Mouse (Mus musculus) intestine, embryonic 15.5 days (tissue): ENCODE measurements around the gene 6030468B19Rik. TPM values are rescaled to one million over a fixed set of nuclear protein-coding genes. Genes with fewer than 3 reads are reported as not detected.
"Not testable (repeated sequence)": the region's sequence is repeated elsewhere in the genome, so short reads cannot be mapped to it uniquely, and the experiment has no call there.

Experiments
- ATAC-seq: fragments of 200-750 bp; cut with Nextera tagmentation; 2 replicates; pipeline ENCODE4 v1.8.0; 2017; ENCODE audit warnings: moderate TSS enrichment, moderate library complexity
- H3K27ac ChIP-seq: fragments of 300-500 bp; sonication (generic); 2 replicates; pipeline ENCODE4 v1.5.1; 2015; ENCODE audit warnings: mild to moderate bottlenecking, inconsistent platforms
- H3K27me3 ChIP-seq: fragments of 300-500 bp; sonication (generic); replicated peaks from 2 replicates; pipeline ENCODE4 v1.6.1; 2015; ENCODE audit warnings: inconsistent platforms
- H3K36me3 ChIP-seq: fragments of 300-500 bp; sonication (generic); 2 replicates; pipeline ENCODE4 v1.6.1; 2015; ENCODE audit warnings: inconsistent platforms
- H3K4me1 ChIP-seq: fragments of 300-500 bp; sonication (generic); replicated peaks from 2 replicates; pipeline ENCODE4 v1.6.1; 2015; ENCODE audit warnings: inconsistent platforms
- H3K4me2 ChIP-seq: fragments of 300-500 bp; sonication (generic); replicated peaks from 2 replicates; pipeline ENCODE4 v1.6.1; 2015; ENCODE audit warnings: mild to moderate bottlenecking, inconsistent platforms
- H3K4me3 ChIP-seq: fragments of 300-500 bp; sonication (generic); replicated peaks from 2 replicates; pipeline ENCODE4 v1.5.1; 2015; ENCODE audit warnings: inconsistent platforms
- H3K9ac ChIP-seq: fragments of 300-500 bp; sonication (generic); 2 replicates; pipeline ENCODE4 v1.6.1; 2015; ENCODE audit warnings: inconsistent platforms
- H3K9me3 ChIP-seq: fragments of 300-500 bp; sonication (generic); 2 replicates; pipeline ENCODE4 v1.6.1; 2016; ENCODE audit warnings: inconsistent platforms
- WGBS: fragments of 180-500 bp; shearing (Covaris S2); methylation state at CpG from one replicate; pipeline ENCODE4 v1.1.7; 2015; 5-methylcytosine and 5-hydroxymethylcytosine counted together
- polyA plus RNA-seq: library from polyadenylated mRNA; unstranded; fragments of >200 nt; fragmentation: Nextera tagmentation; extraction: Ambion mirVana; gene quantifications from 2 replicates; pipeline ENCODE4 v1.2.1, GENCODE M21; 2015

Gene 6030468B19Rik
- polyA plus RNA-seq, 1 experiment from 2014 or later: 1.1 TPM

DNA sequence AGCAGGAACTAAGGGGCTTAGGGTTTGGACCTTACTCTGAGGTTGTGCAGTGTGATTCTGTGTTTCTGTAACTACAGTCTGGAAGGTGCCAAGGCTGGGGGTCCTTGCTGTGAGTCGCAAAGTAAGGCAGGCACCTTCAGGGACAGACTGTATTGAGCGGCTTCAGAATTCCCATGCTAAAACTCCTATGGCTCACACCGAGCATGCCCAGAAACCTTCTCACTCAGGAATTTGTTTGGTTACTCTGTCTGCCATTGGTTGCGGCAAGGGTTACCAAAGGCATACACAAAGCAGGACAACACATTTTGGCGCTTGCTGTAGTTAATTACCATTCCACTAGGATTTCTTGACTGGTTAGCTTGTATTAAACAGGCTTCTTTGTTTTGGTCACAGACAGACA is 28.7 kb downstream of the 6030468B19Rik start:
- 8% methylated on average over 5 of the region's 5 CpGs for WGBS
- Histone ChIP-seq H3K4me1 (peaks cover 67% of the 10 kb centered on the region), H3K27me3 (no peaks in the 10 kb centered on the region), H3K9me3 (no peaks in the 10 kb centered on the region), H3K9ac (peak overlapping the region; percentile 65), H3K36me3 (0 out of 2 replicates have a peak, but pooled peaks cover 8% of the 10 kb centered on the region), H3K4me2 (peak overlapping the region; percentile 79), H3K27ac (peak overlapping the region; percentile 89), H3K4me3 (peak overlapping the region; percentile 59)
- peak; percentile 6; the same call in 1 of the 2 replicates for ATAC-seq

DNA sequence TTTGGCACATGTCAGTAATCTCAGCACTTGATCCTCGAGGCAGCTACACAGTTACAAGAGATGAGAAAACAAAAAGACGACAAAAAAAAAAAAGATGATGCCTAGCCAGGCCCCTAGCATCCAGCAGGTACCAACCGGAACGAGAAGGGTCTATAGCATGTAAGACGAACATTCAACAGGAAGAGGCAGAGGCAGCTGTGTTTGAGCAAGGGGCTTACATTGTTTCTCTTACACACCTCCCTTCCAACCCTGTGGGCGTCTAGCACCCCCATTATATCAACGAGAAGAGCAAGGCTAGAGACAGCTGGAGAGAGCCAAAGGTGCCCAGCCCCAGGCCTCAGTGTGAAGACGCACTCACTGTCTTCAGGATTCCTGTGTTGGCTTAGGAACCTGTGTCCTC is 29.5 kb downstream of the 6030468B19Rik start:
- no peak for ATAC-seq
- no peaks in the 10 kb centered on the region for H3K9me3 ChIP-seq
- no peaks in the 10 kb centered on the region for H3K27me3 ChIP-seq
- H3K4me3 ChIP-seq: no peak overlapping the region
- H3K9ac ChIP-seq: peak overlapping the region; percentile 11; the same call in 1 of the 2 replicates
- H3K4me1 ChIP-seq: peaks cover 68% of the 10 kb centered on the region
- 0 out of 2 replicates have a peak, but pooled peaks cover 6% of the 10 kb centered on the region for H3K36me3 ChIP-seq
- H3K4me2 ChIP-seq: peak overlapping the region; percentile 79
- H3K27ac ChIP-seq: peak overlapping the region; percentile 94
- 47% methylated on average over 8 of the region's 8 CpGs for WGBS

DNA sequence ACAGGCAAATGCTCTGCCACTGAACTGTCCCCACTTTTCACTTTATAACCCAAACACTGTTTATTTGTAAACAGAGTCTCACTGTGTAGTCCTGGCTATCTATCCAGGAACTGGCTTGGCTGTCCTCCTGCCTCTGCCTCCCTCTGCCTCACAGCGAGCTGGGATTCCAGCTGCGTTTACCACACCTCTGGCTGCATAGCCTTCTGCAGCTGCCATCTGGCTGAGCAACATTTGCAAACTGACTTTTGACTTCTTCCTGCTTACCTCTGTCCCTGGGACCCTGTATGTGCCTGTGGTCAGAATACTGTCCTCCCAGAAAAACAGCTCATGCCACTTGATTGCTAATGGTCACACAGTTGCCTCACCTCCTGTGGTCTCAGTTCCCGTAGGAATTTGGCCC is 29.9 kb downstream of the 6030468B19Rik start:
- peak overlapping the region; percentile 11 for H3K9ac ChIP-seq
- H3K4me2 ChIP-seq: peak overlapping the region; percentile 79
- peaks cover 69% of the 10 kb centered on the region for H3K4me1 ChIP-seq
- ATAC-seq: no peak
- WGBS: 39% methylated on average over 3 of the region's 3 CpGs
- H3K27me3 ChIP-seq: no peaks in the 10 kb centered on the region
- no peak overlapping the region for H3K4me3 ChIP-seq
- H3K36me3 ChIP-seq: 0 out of 2 replicates have a peak, but pooled peaks cover 5% of the 10 kb centered on the region
- no peaks in the 10 kb centered on the region for H3K9me3 ChIP-seq
- peak overlapping the region; percentile 94 for H3K27ac ChIP-seq

DNA sequence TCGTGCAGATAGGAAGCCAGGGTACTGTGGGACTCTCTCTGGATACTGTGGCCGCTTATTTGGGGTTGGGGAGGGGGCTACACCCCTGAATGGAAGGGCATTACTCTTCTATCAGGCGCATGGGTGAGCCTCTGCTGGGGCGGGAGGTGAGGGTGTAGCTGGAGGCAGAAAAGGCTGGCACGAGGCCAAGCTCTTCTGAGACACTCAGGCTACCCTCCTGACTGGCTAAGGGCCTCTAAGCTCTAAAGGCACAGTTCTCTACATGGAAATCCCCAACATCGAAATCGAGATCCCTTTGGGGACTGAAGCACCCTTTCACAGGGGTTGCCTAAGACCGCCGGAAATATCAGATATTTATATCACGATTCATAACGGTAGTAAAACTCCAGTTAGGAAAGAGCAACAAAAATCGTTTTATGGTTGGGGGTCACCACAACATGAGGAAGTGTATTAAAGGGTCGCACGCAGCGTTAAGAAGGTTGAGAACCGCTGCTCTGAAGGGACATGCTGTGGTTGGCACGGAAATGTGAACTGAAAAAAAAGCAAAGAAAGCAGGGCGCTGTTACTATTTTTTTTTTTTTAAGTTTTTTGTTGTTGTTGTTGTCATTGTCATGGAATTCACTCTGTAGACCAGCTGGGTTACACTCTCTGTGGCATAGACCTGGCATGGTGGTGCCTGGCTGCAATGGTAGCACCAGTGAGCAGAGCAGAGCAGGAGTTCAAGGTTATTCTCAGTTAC is 30.9 kb downstream of the 6030468B19Rik start:
- H3K4me1 ChIP-seq: peaks cover 63% of the 10 kb centered on the region
- 0 out of 2 replicates have a peak, but pooled peaks cover 1% of the 10 kb centered on the region for H3K36me3 ChIP-seq
- ATAC-seq: peak; percentile 31; the same call in 1 of the 2 replicates
- WGBS: 56% methylated on average over 18 of the region's 18 CpGs
- peak overlapping the region; percentile 94 for H3K27ac ChIP-seq
- H3K9me3 ChIP-seq: no peaks in the 10 kb centered on the region
- H3K4me3 ChIP-seq: no peak overlapping the region
- no peaks in the 10 kb centered on the region for H3K27me3 ChIP-seq
- H3K9ac ChIP-seq: peak overlapping the region; percentile 11; the same call in 1 of the 2 replicates
- H3K4me2 ChIP-seq: peak overlapping the region; percentile 79

DNA sequence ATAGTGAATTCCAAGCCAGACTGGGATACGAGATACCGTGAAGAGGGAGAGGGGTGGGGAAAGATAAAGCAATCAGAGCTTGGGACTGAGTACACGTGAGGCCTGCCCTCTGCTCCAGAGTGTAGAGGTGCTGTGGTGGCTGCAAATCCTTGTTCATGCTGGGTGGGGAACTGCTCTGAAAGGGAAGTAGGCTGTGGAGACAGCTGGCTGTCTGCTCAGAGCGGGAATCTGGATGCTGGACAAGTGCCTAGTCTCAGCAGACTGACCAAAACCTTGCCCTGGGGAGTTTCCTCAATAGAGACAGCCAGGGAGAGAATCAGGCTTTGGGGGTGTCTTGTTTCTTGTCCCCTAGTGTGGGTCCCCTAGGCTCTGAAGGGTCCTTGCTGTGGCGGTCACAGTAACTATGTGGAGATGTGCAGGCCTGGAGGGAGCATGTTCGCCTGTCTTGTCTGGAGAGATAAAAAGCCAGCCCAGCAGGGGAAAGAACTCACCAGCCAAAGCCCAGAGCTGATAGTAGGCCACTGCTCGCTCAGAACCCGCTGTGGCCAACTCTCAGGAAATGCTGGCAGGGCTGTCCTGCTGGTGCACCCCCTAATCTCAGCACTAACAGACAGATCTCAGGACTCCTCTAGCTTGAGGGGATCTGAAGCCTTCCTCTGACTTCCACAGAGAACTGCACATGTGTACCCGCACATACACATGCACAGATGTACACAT is 31.6 kb downstream of the 6030468B19Rik start:
- no peak overlapping the region for H3K4me3 ChIP-seq
- peak; percentile 54 for ATAC-seq
- H3K27me3 ChIP-seq: no peaks in the 10 kb centered on the region
- 0 out of 2 replicates have a peak overlapping the region, but pooled peaks have one; percentile 6 for H3K9ac ChIP-seq
- no peaks in the 10 kb centered on the region for H3K36me3 ChIP-seq
- H3K27ac ChIP-seq: peak overlapping the region; percentile 94
- H3K4me1 ChIP-seq: peaks cover 57% of the 10 kb centered on the region
- WGBS: 34% methylated on average over 9 of the region's 9 CpGs
- H3K4me2 ChIP-seq: peak overlapping the region; percentile 30
- no peaks in the 10 kb centered on the region for H3K9me3 ChIP-seq

DNA sequence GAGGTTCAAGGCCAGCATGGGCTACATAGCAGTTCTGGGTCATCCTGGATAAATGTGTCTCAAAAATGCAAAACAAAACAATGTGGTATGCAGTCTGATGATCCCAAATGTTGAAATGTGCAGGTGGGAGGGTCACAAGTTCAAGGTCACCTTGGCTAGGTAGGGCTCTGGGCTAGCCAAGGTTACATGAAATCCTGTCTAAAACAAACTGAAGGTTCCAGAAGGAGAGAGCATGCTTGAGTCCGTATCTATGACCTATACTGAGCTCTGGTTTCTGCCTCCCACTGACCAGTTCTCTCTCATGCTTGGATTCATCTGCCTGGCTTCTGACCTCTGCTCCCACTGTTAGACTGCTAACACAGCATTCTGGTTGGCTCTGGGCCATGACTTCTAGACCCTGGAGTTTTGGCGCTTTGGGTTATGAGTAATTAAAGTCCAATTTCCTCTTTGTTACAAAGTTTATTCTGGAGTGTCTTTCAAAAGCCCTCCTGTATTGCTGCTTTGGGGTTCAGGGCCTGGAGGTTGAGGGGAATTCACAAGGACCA is 32.3 kb downstream of the 6030468B19Rik start:
- Histone ChIP-seq H3K27me3 (no peaks in the 10 kb centered on the region), H3K4me2 (no peak overlapping the region), H3K9me3 (no peaks in the 10 kb centered on the region), H3K27ac (peak overlapping the region; percentile 94), H3K4me1 (peaks cover 56% of the 10 kb centered on the region), H3K4me3 (no peak overlapping the region), H3K9ac (peak overlapping the region; percentile 6; the same call in 1 of the 2 replicates), H3K36me3 (no peaks in the 10 kb centered on the region)
- no peak for ATAC-seq
- 44% methylated on average over 2 of the region's 2 CpGs for WGBS

DNA sequence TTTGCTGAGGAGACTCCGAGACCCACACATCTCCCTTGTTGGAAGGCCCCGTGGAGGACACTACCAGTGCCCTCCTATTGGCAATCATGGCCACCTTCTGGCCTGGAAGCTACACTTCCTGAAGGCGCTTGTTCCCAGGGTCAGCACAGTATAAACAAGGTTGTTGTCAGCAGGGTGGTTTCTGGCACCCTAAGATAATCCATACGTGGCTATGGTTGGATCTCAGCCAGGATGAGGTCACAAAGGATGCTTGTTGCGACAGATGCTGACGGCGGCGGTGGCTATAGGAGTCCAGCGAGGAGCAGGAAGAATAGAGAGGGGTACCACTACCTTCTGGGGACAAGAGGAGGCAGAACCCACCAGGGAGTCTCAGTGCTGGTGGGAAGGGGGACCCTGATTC is 32.9 kb downstream of the 6030468B19Rik start:
- Histone ChIP-seq H3K4me3 (no peak overlapping the region), H3K4me2 (no peak overlapping the region), H3K36me3 (no peaks in the 10 kb centered on the region), H3K9ac (no peak overlapping the region), H3K4me1 (peaks cover 60% of the 10 kb centered on the region), H3K9me3 (no peaks in the 10 kb centered on the region), H3K27ac (peak overlapping the region; percentile 94), H3K27me3 (no peaks in the 10 kb centered on the region)
- ATAC-seq: no peak
- WGBS: 56% methylated on average over 9 of the region's 9 CpGs

DNA sequence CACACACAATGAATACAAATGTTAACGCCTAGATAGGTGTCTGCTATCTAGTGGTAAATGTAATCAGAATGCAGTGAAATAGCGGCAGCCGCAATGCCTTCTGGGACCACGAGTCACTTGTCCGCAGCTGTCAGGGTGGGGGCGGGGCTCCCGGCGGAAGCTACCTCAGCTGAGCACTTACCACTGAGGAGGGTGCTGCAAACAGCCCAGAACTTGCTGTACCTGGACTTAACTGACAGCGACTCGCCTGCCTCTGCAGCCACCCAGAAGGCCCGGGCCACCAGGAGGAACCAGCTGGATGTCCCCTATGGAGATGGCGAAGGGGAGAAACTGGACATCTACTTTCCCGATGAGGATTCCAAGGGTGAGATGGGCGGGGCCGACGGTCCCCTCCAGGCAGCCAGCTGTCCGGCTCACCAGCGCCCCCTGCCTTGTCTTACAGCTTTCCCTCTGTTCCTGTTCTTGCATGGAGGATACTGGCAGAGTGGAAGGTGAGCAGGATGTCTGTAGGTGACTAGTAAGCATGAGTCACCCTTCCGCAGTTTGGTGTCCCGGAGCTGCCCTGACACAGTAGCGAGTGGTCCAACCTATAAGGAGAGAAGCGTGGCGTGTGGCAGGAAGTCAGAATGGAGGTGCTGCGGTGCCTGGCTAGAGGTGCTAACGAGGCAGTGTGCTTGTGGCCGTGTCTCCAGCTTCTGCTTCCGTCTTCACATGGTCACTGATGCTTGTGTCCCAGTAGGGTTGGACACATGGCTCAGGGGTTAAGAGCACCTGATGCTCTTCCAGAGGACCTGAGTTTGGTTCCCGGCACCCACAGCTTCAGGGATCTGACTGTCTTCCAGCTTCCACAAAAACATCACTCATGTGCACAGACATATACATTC is 34.9 kb downstream of the 6030468B19Rik start:
- Histone ChIP-seq H3K36me3 (no peaks in the 10 kb centered on the region), H3K4me1 (peaks cover 55% of the 10 kb centered on the region), H3K9me3 (no peaks in the 10 kb centered on the region), H3K4me2 (peak overlapping the region; percentile 59), H3K27ac (peak overlapping the region; percentile 39), H3K9ac (no peak overlapping the region), H3K27me3 (no peaks in the 10 kb centered on the region), H3K4me3 (peak overlapping the region; percentile 23)
- ATAC-seq: peak; percentile 28; the same call in 1 of the 2 replicates
- WGBS: 26% methylated on average over 28 of the region's 28 CpGs

DNA sequence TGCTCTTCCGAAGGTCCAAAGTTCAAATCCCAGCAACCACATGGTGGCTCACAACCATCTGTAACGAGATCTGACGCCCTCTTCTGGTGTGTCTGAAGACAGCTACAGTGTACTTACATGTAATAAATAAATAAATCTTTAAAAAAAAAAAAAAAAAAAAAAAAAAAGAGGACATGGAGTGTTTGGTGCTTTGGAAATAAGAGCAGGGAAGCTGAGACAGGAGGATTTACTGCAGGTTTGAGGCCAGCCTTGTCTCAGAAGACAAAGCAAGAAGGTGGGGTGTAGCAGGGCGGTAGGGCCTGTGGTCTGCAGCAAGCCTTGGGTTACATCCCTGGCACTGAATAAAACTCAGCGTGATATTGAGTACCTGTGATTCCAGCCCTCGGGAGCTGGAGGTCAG is 36.0 kb downstream of the 6030468B19Rik start:
- H3K9me3 ChIP-seq, H3K36me3 ChIP-seq, H3K27me3 ChIP-seq, H3K4me2 ChIP-seq, H3K9ac ChIP-seq, ATAC-seq, H3K4me3 ChIP-seq: not testable (repeated sequence)
- Histone ChIP-seq H3K27ac (peak overlapping the region; percentile 46), H3K4me1 (peaks cover 47% of the 10 kb centered on the region)
- WGBS: 62% methylated on average over 6 of the region's 6 CpGs

DNA sequence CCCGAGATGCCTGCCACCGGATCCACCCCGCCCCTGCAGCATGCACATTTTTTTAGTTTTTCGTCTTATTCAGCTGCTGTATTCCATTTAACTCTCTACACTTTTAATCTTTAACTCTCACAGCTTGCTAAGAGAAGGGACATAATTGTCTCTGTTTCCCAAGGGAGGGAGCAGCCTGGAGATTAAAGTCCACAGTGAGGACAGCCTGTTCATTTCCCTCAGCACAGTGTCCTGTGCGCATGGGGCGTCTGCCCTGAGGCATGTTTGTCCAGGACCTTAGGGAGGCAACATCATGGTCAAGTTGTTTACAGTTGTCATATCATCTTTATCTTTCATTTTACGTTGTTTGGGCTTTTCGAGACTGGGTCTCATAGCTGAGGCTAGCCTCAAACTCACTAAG is 36.6 kb downstream of the 6030468B19Rik start:
- 63% methylated on average over 8 of the region's 8 CpGs for whole genome bisulfite sequencing
- Histone ChIP-seq H3K4me3 (no peak overlapping the region), H3K36me3 (no peaks in the 10 kb centered on the region), H3K4me1 (peaks cover 42% of the 10 kb centered on the region), H3K27me3 (no peaks in the 10 kb centered on the region), H3K4me2 (no peak overlapping the region), H3K9me3 (no peaks in the 10 kb centered on the region), H3K27ac (peak overlapping the region; percentile 46), H3K9ac (no peak overlapping the region)
- ATAC-seq: peak; percentile 34; the same call in 1 of the 2 replicates

DNA sequence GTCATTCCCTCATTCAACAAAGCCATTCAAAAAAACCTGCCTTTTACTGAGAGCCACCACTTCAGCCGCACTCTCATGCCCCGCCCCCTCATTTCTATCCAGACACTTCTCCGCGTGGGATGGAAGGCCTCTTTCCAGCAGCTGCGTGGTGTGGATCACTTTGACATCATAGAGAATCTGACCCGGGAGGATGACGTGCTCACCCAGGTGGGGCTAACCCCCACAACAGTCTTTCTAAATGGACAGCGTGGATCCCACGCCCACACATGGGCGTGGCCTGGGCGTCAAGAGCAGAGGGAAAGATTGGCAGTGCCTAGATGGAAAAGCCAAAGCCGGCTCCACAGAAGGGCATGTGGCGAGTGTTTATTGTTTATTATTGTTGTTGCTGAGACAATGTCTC is 38.8 kb downstream of the 6030468B19Rik start:
- H3K27me3 ChIP-seq: no peaks in the 10 kb centered on the region
- no peak overlapping the region for H3K4me3 ChIP-seq
- no peak overlapping the region for H3K9ac ChIP-seq
- 28% methylated on average over 13 of the region's 13 CpGs for WGBS
- ATAC-seq: no peak
- no peaks in the 10 kb centered on the region for H3K36me3 ChIP-seq
- peaks cover 31% of the 10 kb centered on the region for H3K4me1 ChIP-seq
- no peaks in the 10 kb centered on the region for H3K9me3 ChIP-seq
- no peak overlapping the region for H3K27ac ChIP-seq
- peak overlapping the region; percentile 48 for H3K4me2 ChIP-seq
